In genomic region chr4:124752281-124753199, GRCm38 (mm10) we compare ENCODE assay signal across 8 mouse cellular contexts. TPM values are rescaled to one million over a fixed set of nuclear protein-coding genes. Genes with fewer than 3 reads are reported as not detected.
DNase-seq lines count a peak whose midpoint lies in the region; ATAC-seq and TF ChIP-seq lines count a peak whose summit lies in the region.

No protein-coding gene starts in this region.

- H3K9ac ChIP-seq in embryonic facial prominence, embryonic 12.5 days = peak overlapping the region; percentile 80
- peak overlapping the region; percentile 72 for H3K9ac ChIP-seq in intestine, postnatal 0 days (ENCODE audit: low read depth, low read length)
- H3K9ac ChIP-seq in lung, postnatal 0 days (replicated peaks; ENCODE audit: low read depth) = peak overlapping the region; percentile 78

- peaks cover 26% of the 10 kb centered on the region for H3K4me1 ChIP-seq in embryonic facial prominence, embryonic 12.5 days
- peaks cover 5% of the 10 kb centered on the region; the same call in 1 of the 2 replicates for H3K4me1 ChIP-seq in intestine, postnatal 0 days (replicated peaks; ENCODE audit: control insufficient read depth, insufficient read depth, low read length)
- H3K4me1 ChIP-seq in lung, postnatal 0 days (ENCODE audit: insufficient read depth, low read depth, low read length) = peaks cover 8% of the 10 kb centered on the region

- peak overlapping the region; percentile 96 for H3K4me2 ChIP-seq in embryonic facial prominence, embryonic 12.5 days (replicated peaks)
- H3K4me2 ChIP-seq in intestine, postnatal 0 days (replicated peaks; ENCODE audit: low read depth) = peak overlapping the region; percentile 82
- peak overlapping the region; percentile 92 for H3K4me2 ChIP-seq in lung, postnatal 0 days (replicated peaks; ENCODE audit: low read depth, low read length)

- peak overlapping the region; percentile 73; the same call in 1 of the 2 replicates for H3K27ac ChIP-seq in layer of hippocampus, adult 2 months
- no peak overlapping the region for H3K27ac ChIP-seq in embryonic facial prominence, embryonic 12.5 days
- peak overlapping the region; percentile 78 for H3K27ac ChIP-seq in intestine, postnatal 0 days (ENCODE audit: low read depth, low read length)
- H3K27ac ChIP-seq in lung, postnatal 0 days (ENCODE audit: low read length) = peak overlapping the region; percentile 94

- H3K36me3 ChIP-seq in embryonic facial prominence, embryonic 12.5 days = no peaks in the 10 kb centered on the region
- no peaks in the 10 kb centered on the region for H3K36me3 ChIP-seq in intestine, postnatal 0 days (ENCODE audit: control insufficient read depth, insufficient read depth)
- no peaks in the 10 kb centered on the region for H3K36me3 ChIP-seq in lung, postnatal 0 days (ENCODE audit: insufficient read depth, low read length)

- H3K9me3 ChIP-seq in embryonic facial prominence, embryonic 12.5 days = no peaks in the 10 kb centered on the region
- no peaks in the 10 kb centered on the region for H3K9me3 ChIP-seq in intestine, postnatal 0 days (ENCODE audit: control insufficient read depth)
- H3K9me3 ChIP-seq in lung, postnatal 0 days (ENCODE audit: low read length) = no peaks in the 10 kb centered on the region

- 14% methylated on average over 15 of the region's 15 CpGs for WGBS in embryonic facial prominence, embryonic 12.5 days
- WGBS in intestine, postnatal 0 days = 21% methylated on average over 15 of the region's 15 CpGs
- 14% methylated on average over 15 of the region's 15 CpGs for WGBS in lung, postnatal 0 days

- ATAC-seq in embryonic facial prominence, embryonic 12.5 days (ENCODE audit: insufficient number of reproducible peaks, insufficient read depth, low FRiP score, low TSS enrichment) = no peak
- no peak for ATAC-seq in intestine, postnatal 0 days
- ATAC-seq in lung, postnatal 0 days = peak; percentile 77

- no peak for DNase-seq in layer of hippocampus, adult 2 months (ENCODE audit: low spot score in 2 of 2)
- DNase-seq in layer of hippocampus, adult 9-11 months = no peak
- DNase-seq in lung, postnatal 0 days (ENCODE audit: low spot score) = peak; percentile 94
- peak; percentile 48 to 66 for DNase-seq in spleen, postnatal 36 days (ENCODE audit: low spot score in 2 of 2)
- no peak for DNase-seq in frontal cortex, postnatal 25 days (ENCODE audit: low spot score in 2 of 2)
- no peak for DNase-seq in urinary bladder, postnatal 4 days (ENCODE audit: low spot score in 2 of 2)

- H3K4me3 ChIP-seq in layer of hippocampus, adult 2 months = peak overlapping the region; percentile 78
- H3K4me3 ChIP-seq in embryonic facial prominence, embryonic 12.5 days = peak overlapping the region; percentile 79
- peak overlapping the region; percentile 78 for H3K4me3 ChIP-seq in intestine, postnatal 0 days (ENCODE audit: low read depth, low read length)
- peak overlapping the region; percentile 82 for H3K4me3 ChIP-seq in lung, postnatal 0 days (ENCODE audit: low read depth, low read length)

- no peak for TF ChIP-seq CTCF in layer of hippocampus, adult 2 months (conservative IDR thresholded peaks at IDR 0.05)
- peak; percentile 52 for TF ChIP-seq CTCF in intestine, postnatal 0 days (IDR thresholded peaks at IDR 0.05; ENCODE audit: low read depth)
- peak; percentile 42 for TF ChIP-seq CTCF in lung, postnatal 0 days (IDR thresholded peaks at IDR 0.05)

- H3K27me3 ChIP-seq in embryonic facial prominence, embryonic 12.5 days = no peaks in the 10 kb centered on the region
- H3K27me3 ChIP-seq in intestine, postnatal 0 days (replicated peaks; ENCODE audit: control insufficient read depth, insufficient read depth, low read length) = no peaks in the 10 kb centered on the region
- no peaks in the 10 kb centered on the region for H3K27me3 ChIP-seq in lung, postnatal 0 days (replicated peaks; ENCODE audit: insufficient read depth, low read length)

- peak; percentile 76 for TF ChIP-seq EP300 in lung, postnatal 0 days (IDR thresholded peaks at IDR 0.05)

RNA-seq across cellular contexts. Expression of gene Inpp5b, which starts 10.9 kb away (rescaled TPM):
- total RNA-seq in layer of hippocampus, adult 2 months (2021) = 10 to 100 TPM; 43.6 to 51.2 TPM
- polyA plus RNA-seq in embryonic facial prominence, embryonic 12.5 days (2016; fragmentation: Nextera tagmentation; extraction: Ambion mirVana) = 28.7 and 29.5 TPM in 2 replicates
- 22.4 and 23.0 TPM in 2 replicates for polyA plus RNA-seq in intestine, postnatal 0 days (2015; fragmentation: Nextera tagmentation; extraction: Ambion mirVana)
- polyA plus RNA-seq in lung, postnatal 0 days (2015; fragmentation: Nextera tagmentation; extraction: Ambion mirVana) = 59.6 and 62.9 TPM in 2 replicates

RNA-seq across cellular contexts. Expression of gene Sf3a3, which starts 38.0 kb away (rescaled TPM):
- 10 to 100 TPM; 35.1 to 35.7 TPM for total RNA-seq in layer of hippocampus, adult 2 months (2021)
- polyA plus RNA-seq in embryonic facial prominence, embryonic 12.5 days (2016; fragmentation: Nextera tagmentation; extraction: Ambion mirVana) = 205 and 210 TPM in 2 replicates
- polyA plus RNA-seq in intestine, postnatal 0 days (2015; fragmentation: Nextera tagmentation; extraction: Ambion mirVana) = 45.3 and 45.7 TPM in 2 replicates
- polyA plus RNA-seq in lung, postnatal 0 days (2015; fragmentation: Nextera tagmentation; extraction: Ambion mirVana) = 49.1 and 57.1 TPM in 2 replicates

RNA-seq across cellular contexts. Expression of gene Mtf1, which starts 49.4 kb away (rescaled TPM):
- total RNA-seq in layer of hippocampus, adult 2 months (2021) = 10 to 100 TPM; 24.6 to 24.8 TPM
- 12.8 and 14.6 TPM in 2 replicates for polyA plus RNA-seq in embryonic facial prominence, embryonic 12.5 days (2016; fragmentation: Nextera tagmentation; extraction: Ambion mirVana)
- polyA plus RNA-seq in intestine, postnatal 0 days (2015; fragmentation: Nextera tagmentation; extraction: Ambion mirVana) = 10.4 and 11.5 TPM in 2 replicates
- polyA plus RNA-seq in lung, postnatal 0 days (2015; fragmentation: Nextera tagmentation; extraction: Ambion mirVana) = 9.3 and 10.8 TPM in 2 replicates

RNA-seq across cellular contexts. Expression of gene Fhl3, which starts 52.0 kb away (rescaled TPM):
- 1 to 10 TPM; 1.4 to 1.5 TPM for total RNA-seq in layer of hippocampus, adult 2 months (2021)
- polyA plus RNA-seq in embryonic facial prominence, embryonic 12.5 days (2016; fragmentation: Nextera tagmentation; extraction: Ambion mirVana) = 12.5 and 14.3 TPM in 2 replicates
- polyA plus RNA-seq in intestine, postnatal 0 days (2015; fragmentation: Nextera tagmentation; extraction: Ambion mirVana) = 3.8 TPM in 2 replicates
- polyA plus RNA-seq in lung, postnatal 0 days (2015; fragmentation: Nextera tagmentation; extraction: Ambion mirVana) = 5.2 and 5.8 TPM in 2 replicates

RNA-seq across cellular contexts. Expression of gene Utp11, which starts 59.1 kb away (rescaled TPM):
- 10 to 100 TPM; 16.6 to 18.6 TPM for total RNA-seq in layer of hippocampus, adult 2 months (2021)
- 81.1 and 86.4 TPM in 2 replicates for polyA plus RNA-seq in embryonic facial prominence, embryonic 12.5 days (2016; fragmentation: Nextera tagmentation; extraction: Ambion mirVana)
- 29.6 and 32.3 TPM in 2 replicates for polyA plus RNA-seq in intestine, postnatal 0 days (2015; fragmentation: Nextera tagmentation; extraction: Ambion mirVana)
- polyA plus RNA-seq in lung, postnatal 0 days (2015; fragmentation: Nextera tagmentation; extraction: Ambion mirVana) = 37.4 and 48.8 TPM in 2 replicates

Comparison
In these comparisons a context has a peak if more than half of its experiments do, and no peak if none do; other contexts are left out.
1. DNase-seq: peak in lung, postnatal 0 days (single experiment) and spleen, postnatal 36 days (2 of 2); none in layer of hippocampus, adult 2 months (0 of 2), layer of hippocampus, adult 9-11 months (single experiment), frontal cortex, postnatal 25 days (0 of 2) and urinary bladder, postnatal 4 days (0 of 2).
2. Peak in every context shown above with its lines, with median percentiles within 50 percentile points of each other: H3K4me3 ChIP-seq, H3K4me2 ChIP-seq and H3K9ac ChIP-seq.